In the genomic region with DNA sequence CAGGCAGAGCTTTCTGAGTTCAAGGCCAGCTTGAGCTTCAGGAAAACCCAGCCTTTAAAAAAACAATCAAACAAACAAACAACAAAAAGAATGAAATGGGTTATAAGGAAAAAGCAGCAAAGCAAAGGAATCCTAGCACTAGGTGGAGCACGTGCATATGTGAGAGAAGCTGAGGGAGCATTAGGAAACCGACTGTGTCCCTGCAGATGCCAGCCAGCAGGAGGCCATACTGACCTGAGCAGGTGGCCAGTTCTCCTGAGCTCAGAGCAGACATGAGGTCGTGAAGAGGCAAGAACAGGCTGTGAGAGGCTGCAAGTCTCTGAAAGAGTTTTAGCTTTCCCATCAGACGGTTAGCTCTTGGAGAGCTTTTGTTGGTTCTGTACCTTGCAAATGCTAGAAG, we compare ENCODE assay signal across 10 mouse cellular contexts. TPM values are rescaled to one million over a fixed set of nuclear protein-coding genes. Genes with fewer than 3 reads are reported as not detected.
A peak's percentile ranks its signal among the peaks of the same experiment; 100 is the strongest.
DNase-seq lines count a peak whose midpoint lies in the region; ATAC-seq and TF ChIP-seq lines count a peak whose summit lies in the region.
"Had no signal": no experiment of that assay in that cellular context is flagged by ENCODE, and none has a peak within 500 bp of the region (broad histone marks: within the 10 kb centered on the region; RNA-seq: fewer than 3 reads in every experiment).

No protein-coding gene starts in this region.

- peaks cover 87% of the 10 kb centered on the region for H3K36me3 ChIP-seq in embryonic facial prominence, embryonic 14.5 days (ENCODE audit: control insufficient read depth, insufficient read depth, low read length)

- no peak overlapping the region for H3K4me2 ChIP-seq in embryonic facial prominence, embryonic 14.5 days (ENCODE audit: low read depth, low read length)
- H3K4me2 ChIP-seq: embryonic facial prominence, embryonic 13.5 days; liver, embryonic 15.5 days had no signal

- no peak overlapping the region for H3K27ac ChIP-seq in layer of hippocampus, adult 2 months
- no peak overlapping the region for H3K27ac ChIP-seq in embryonic facial prominence, embryonic 14.5 days (replicated peaks; ENCODE audit: low read depth, low read length)
- H3K27ac ChIP-seq: embryonic facial prominence, embryonic 13.5 days; liver, embryonic 15.5 days had no signal

- H3K4me3 ChIP-seq in layer of hippocampus, adult 2 months = no peak overlapping the region
- no peak overlapping the region for H3K4me3 ChIP-seq in embryonic facial prominence, embryonic 14.5 days (ENCODE audit: low read depth, low read length)
- H3K4me3 ChIP-seq: embryonic facial prominence, embryonic 13.5 days; liver, embryonic 15.5 days had no signal

- H3K27me3 ChIP-seq in embryonic facial prominence, embryonic 14.5 days (replicated peaks; ENCODE audit: control insufficient read depth, insufficient read depth, low read length) = no peaks in the 10 kb centered on the region
- H3K27me3 ChIP-seq: embryonic facial prominence, embryonic 13.5 days; liver, embryonic 15.5 days had no signal

- no peaks in the 10 kb centered on the region for H3K4me1 ChIP-seq in embryonic facial prominence, embryonic 14.5 days (ENCODE audit: control insufficient read depth, insufficient read depth, low read length)
- H3K4me1 ChIP-seq: embryonic facial prominence, embryonic 13.5 days had no signal

- no peak for ATAC-seq in embryonic facial prominence, embryonic 14.5 days (ENCODE audit: low read depth)

- no peaks in the 10 kb centered on the region for H3K9me3 ChIP-seq in embryonic facial prominence, embryonic 14.5 days (ENCODE audit: control insufficient read depth, low read length)
- H3K9me3 ChIP-seq: embryonic facial prominence, embryonic 13.5 days; liver, embryonic 15.5 days had no signal

- DNase-seq in adrenal gland, postnatal 10 days = peak; percentile 20
- DNase-seq in adrenal gland, adult 8-10 months = no peak
- no peak for DNase-seq in layer of hippocampus, adult 2 months (ENCODE audit: low spot score in 2 of 2)
- no peak for DNase-seq in layer of hippocampus, adult 8-10 months (ENCODE audit: low spot score in 2 of 2)
- peak; percentile 24 for DNase-seq in embryonic facial prominence, embryonic 14.5 days (ENCODE audit: low spot score)
- DNase-seq in lung, postnatal 10 days = peak; percentile 42
- DNase-seq in spleen, adult 18-20 months = no peak
- DNase-seq in gastrocnemius, postnatal 4 days (ENCODE audit: low spot score in 2 of 2) = no peak

- no peak overlapping the region for H3K9ac ChIP-seq in embryonic facial prominence, embryonic 14.5 days (ENCODE audit: low read depth, low read length)
- H3K9ac ChIP-seq: embryonic facial prominence, embryonic 13.5 days; liver, embryonic 15.5 days had no signal

- peak; percentile 53 for TF ChIP-seq CTCF in layer of hippocampus, adult 2 months (conservative IDR thresholded peaks at IDR 0.05)

- WGBS in embryonic facial prominence, embryonic 14.5 days = 35% methylated on average over 4 of the region's 4 CpGs

RNA-seq across cellular contexts. Expression of gene Gtf3c4, which starts 10.9 kb away (rescaled TPM):
- total RNA-seq in adrenal gland, postnatal 10 days (2021) = 10 to 100 TPM; 27.9 to 30.4 TPM
- 10 to 100 TPM; 35.2 to 45.4 (median 35.6) TPM for total RNA-seq in adrenal gland, adult 8-10 months (2022)
- 10 to 100 TPM; 31.1 to 34.0 TPM for total RNA-seq in layer of hippocampus, adult 2 months (2021)
- total RNA-seq in layer of hippocampus, adult 8-10 months (2022) = 10 to 100 TPM; 31.6 to 35.1 (median 32.8) TPM
- 20.5 and 20.6 TPM in 2 replicates for polyA plus RNA-seq in embryonic facial prominence, embryonic 14.5 days (2014; fragmentation: Nextera tagmentation; extraction: Ambion mirVana)
- 10 to 100 TPM; 25.1 to 27.1 TPM for total RNA-seq in gastrocnemius, postnatal 4 days (2021)

RNA-seq across cellular contexts. Expression of gene Ddx31, which starts 10.9 kb away (rescaled TPM):
- 1 to 10 TPM; 7.3 to 7.8 TPM for total RNA-seq in adrenal gland, postnatal 10 days (2021)
- 10 to 100 TPM in 2 of 4 experiments, 1 to 10 TPM in 2; 8.9 to 13.2 (median 9.8) TPM for total RNA-seq in adrenal gland, adult 8-10 months (2022)
- total RNA-seq in layer of hippocampus, adult 2 months (2021) = 1 to 10 TPM; 8.7 to 9.4 TPM
- 10 to 100 TPM in 2 of 4 experiments, 1 to 10 TPM in 2; 6.0 to 13.3 (median 11.1) TPM for total RNA-seq in layer of hippocampus, adult 8-10 months (2022)
- polyA plus RNA-seq in embryonic facial prominence, embryonic 14.5 days (2014; fragmentation: Nextera tagmentation; extraction: Ambion mirVana) = 12.7 and 13.3 TPM in 2 replicates
- 1 to 10 TPM; 4.6 to 7.8 TPM for total RNA-seq in gastrocnemius, postnatal 4 days (2021)

Comparison
In these comparisons a context has a peak if more than half of its experiments do, and no peak if none do; other contexts are left out.
1. DNase-seq: peak in adrenal gland, postnatal 10 days (single experiment), embryonic facial prominence, embryonic 14.5 days (single experiment) and lung, postnatal 10 days (single experiment); none in adrenal gland, adult 8-10 months (single experiment), layer of hippocampus, adult 2 months (0 of 2), layer of hippocampus, adult 8-10 months (0 of 2), spleen, adult 18-20 months (0 of 2) and gastrocnemius, postnatal 4 days (0 of 2).